Mouse (Mus musculus) olfactory bulb, adult 2 months (tissue): ENCODE measurements around the gene Sgf29.

Experiments used
- CTCF ChIP-seq: fragments of 200-500 bp; IDR thresholded peaks from 2 replicates; pipeline ENCODE4 v1.5.1; 2012; ENCODE audit warnings: low read depth, mild to moderate bottlenecking, low read length, moderate library complexity; ENCODE audit not compliant: insufficient read depth
- POLR2A ChIP-seq: fragments of 200-500 bp; IDR thresholded peaks from 2 replicates; pipeline ENCODE4 v1.6.1; 2012; ENCODE audit warnings: mild to moderate bottlenecking, low read depth, low read length, moderate library complexity; ENCODE audit not compliant: insufficient read depth

DNA sequence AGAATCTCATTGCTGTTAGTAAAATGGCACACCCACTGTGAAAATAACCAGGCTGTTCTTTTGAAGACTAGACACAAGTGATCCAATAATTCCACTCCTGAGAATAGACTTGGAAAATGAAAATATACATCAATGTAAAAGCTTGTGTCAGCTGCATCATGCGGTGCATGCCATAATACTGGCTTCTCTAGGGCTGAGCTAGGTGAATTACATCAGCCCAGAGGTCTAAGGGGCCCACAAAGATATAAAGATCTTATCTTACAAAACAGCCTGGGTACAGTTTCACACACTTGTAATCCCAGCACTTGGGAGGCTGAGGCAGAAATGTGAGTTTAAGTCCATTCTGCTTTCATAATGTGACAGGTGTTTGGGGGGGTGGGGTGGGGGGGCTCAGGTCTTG is 8.4 kb downstream of the Sgf29 start:
- no peak for TF ChIP-seq POLR2A
- no peak for TF ChIP-seq CTCF
